In genomic region chr11:60182741-60183140, GRCm38 (mm10) we compare ENCODE assay signal across 10 mouse cellular contexts. TPM values are rescaled to one million over a fixed set of nuclear protein-coding genes. Genes with fewer than 3 reads are reported as not detected.
A peak's percentile ranks its signal among the peaks of the same experiment; 100 is the strongest.
DNase-seq lines count a peak whose midpoint lies in the region; ATAC-seq and TF ChIP-seq lines count a peak whose summit lies in the region.
"Had no signal": no experiment of that assay in that cellular context is flagged by ENCODE, and none has a peak within 500 bp of the region (broad histone marks: within the 10 kb centered on the region; RNA-seq: fewer than 3 reads in every experiment).

No protein-coding gene starts in this region.

- peak overlapping the region; percentile 93 for H3K27ac ChIP-seq in layer of hippocampus, adult 2 months
- H3K27ac ChIP-seq in forebrain, embryonic 12.5 days: peak overlapping the region; percentile 81
- H3K27ac ChIP-seq in intestine, embryonic 15.5 days: peak overlapping the region; percentile 45
- peak overlapping the region; percentile 90 for H3K27ac ChIP-seq in neural tube, embryonic 14.5 days (ENCODE audit: low read depth, low read length)
- H3K27ac ChIP-seq: kidney, postnatal 0 days had no signal

- peaks cover 74% of the 10 kb centered on the region for H3K4me1 ChIP-seq in forebrain, embryonic 12.5 days
- H3K4me1 ChIP-seq in intestine, embryonic 15.5 days (replicated peaks): peaks cover 76% of the 10 kb centered on the region
- peaks cover 61% of the 10 kb centered on the region for H3K4me1 ChIP-seq in neural tube, embryonic 14.5 days (ENCODE audit: control insufficient read depth, insufficient read depth, low read length)

- no peak for TF ChIP-seq CTCF in layer of hippocampus, adult 2 months (conservative IDR thresholded peaks at IDR 0.05)

- H3K36me3 ChIP-seq in forebrain, embryonic 12.5 days (replicated peaks): peaks cover 28% of the 10 kb centered on the region
- peaks cover 22% of the 10 kb centered on the region for H3K36me3 ChIP-seq in intestine, embryonic 15.5 days
- H3K36me3 ChIP-seq in neural tube, embryonic 14.5 days (ENCODE audit: control insufficient read depth, insufficient read depth, low read length): peaks cover 23% of the 10 kb centered on the region

- no peak for DNase-seq in layer of hippocampus, adult 2 months (ENCODE audit: low spot score in 2 of 2)
- no peak for DNase-seq in layer of hippocampus, postnatal 36 days
- no peak for DNase-seq in adrenal gland, adult 8-10 months
- no peak for DNase-seq in lung, postnatal 4 days
- DNase-seq: gastrocnemius, postnatal 25 days; lung, postnatal 14 days had no signal

- WGBS in forebrain, embryonic 12.5 days: 50% methylated on average over 2 of the region's 2 CpGs
- 41% methylated on average over 2 of the region's 2 CpGs for WGBS in intestine, embryonic 15.5 days
- 28% methylated on average over 2 of the region's 2 CpGs for WGBS in neural tube, embryonic 14.5 days

- peak overlapping the region; percentile 9 for H3K9ac ChIP-seq in forebrain, embryonic 12.5 days
- H3K9ac ChIP-seq in intestine, embryonic 15.5 days: no peak overlapping the region
- H3K9ac ChIP-seq in neural tube, embryonic 14.5 days (replicated peaks; ENCODE audit: low read depth, low read length): no peak overlapping the region

- H3K4me3 ChIP-seq in layer of hippocampus, adult 2 months: no peak overlapping the region
- H3K4me3 ChIP-seq in forebrain, embryonic 12.5 days (replicated peaks): no peak overlapping the region
- no peak overlapping the region for H3K4me3 ChIP-seq in intestine, embryonic 15.5 days (replicated peaks)
- no peak overlapping the region for H3K4me3 ChIP-seq in neural tube, embryonic 14.5 days (ENCODE audit: low read depth, low read length)

- H3K4me2 ChIP-seq in forebrain, embryonic 12.5 days: no peak overlapping the region; the same call in 1 of the 2 replicates
- no peak overlapping the region for H3K4me2 ChIP-seq in intestine, embryonic 15.5 days (replicated peaks)
- H3K4me2 ChIP-seq in neural tube, embryonic 14.5 days (ENCODE audit: low read depth, low read length): peak overlapping the region; percentile 6; the same call in 1 of the 2 replicates

- ATAC-seq in forebrain, embryonic 12.5 days (ENCODE audit: low FRiP score): 0 out of 2 replicates have a peak, but pooled peaks have one; percentile 5
- no peak for ATAC-seq in intestine, embryonic 15.5 days
- ATAC-seq in neural tube, embryonic 14.5 days (ENCODE audit: low read depth): peak; percentile 33

- no peaks in the 10 kb centered on the region for H3K9me3 ChIP-seq in forebrain, embryonic 12.5 days
- H3K9me3 ChIP-seq in intestine, embryonic 15.5 days: no peaks in the 10 kb centered on the region
- H3K9me3 ChIP-seq in neural tube, embryonic 14.5 days (ENCODE audit: control insufficient read depth, low read length): no peaks in the 10 kb centered on the region

- no peaks in the 10 kb centered on the region for H3K27me3 ChIP-seq in forebrain, embryonic 12.5 days
- H3K27me3 ChIP-seq in intestine, embryonic 15.5 days (replicated peaks): no peaks in the 10 kb centered on the region
- no peaks in the 10 kb centered on the region for H3K27me3 ChIP-seq in neural tube, embryonic 14.5 days (ENCODE audit: control insufficient read depth, insufficient read depth, low read length)

RNA-seq across cellular contexts. Expression of gene Srebf1, which starts 39.6 kb away (rescaled TPM):
- total RNA-seq in layer of hippocampus, adult 2 months (2021): 10 to 100 TPM; 64.2 to 70.8 TPM
- 10 to 100 TPM; 47.1 to 56.2 TPM for total RNA-seq in layer of hippocampus, postnatal 36 days (2021)
- 58.0 and 58.1 TPM in 2 replicates for polyA plus RNA-seq in forebrain, embryonic 12.5 days (2016; fragmentation: Nextera tagmentation; extraction: Ambion mirVana)
- 89.5 and 108 TPM in 2 replicates for polyA plus RNA-seq in intestine, embryonic 15.5 days (2015; fragmentation: Nextera tagmentation; extraction: Ambion mirVana)
- polyA plus RNA-seq in neural tube, embryonic 14.5 days (2014; fragmentation: Nextera tagmentation; extraction: Ambion mirVana): 38.5 and 41.3 TPM in 2 replicates
- 100 to 1,000 TPM; 165 to 367 (median 213) TPM for total RNA-seq in adrenal gland, adult 8-10 months (2022)
